In genomic region chrX:56755646-56756045, GRCm38 (mm10) we compare ENCODE assay signal across 9 mouse cellular contexts. TPM values are rescaled to one million over a fixed set of nuclear protein-coding genes. Genes with fewer than 3 reads are reported as not detected.
DNase-seq lines count a peak whose midpoint lies in the region; ATAC-seq lines count a peak whose summit lies in the region.
"Had no signal": no experiment of that assay in that cellular context is flagged by ENCODE, and none has a peak within 500 bp of the region (broad histone marks: within the 10 kb centered on the region; RNA-seq: fewer than 3 reads in every experiment).

No protein-coding gene starts in this region.

- 0 out of 2 replicates have a peak, but pooled peaks have one; percentile 40 for ATAC-seq in forebrain, embryonic 14.5 days
- ATAC-seq in forebrain, embryonic 16.5 days = no peak
- no peak for ATAC-seq in midbrain, embryonic 14.5 days (ENCODE audit: low FRiP score, low TSS enrichment)
- ATAC-seq in midbrain, embryonic 13.5 days = no peak

- peak; percentile 46 for DNase-seq in forebrain, embryonic 14.5 days (ENCODE audit: low spot score)
- peak; percentile 57 for DNase-seq in midbrain, embryonic 14.5 days
- DNase-seq in c-Kit-positive CD71-positive TER-119-positive erythroid progenitor cells, embryonic 14.5 days (ENCODE audit: low spot score) = peak; percentile 55
- DNase-seq in heart, postnatal 4 days = peak; percentile 55
- DNase-seq in naive thymus-derived CD4-positive, alpha-beta T cell, adult 2 months (ENCODE audit: low read depth) = peak; percentile 7
- no peak for DNase-seq in ovary, postnatal 36 days (ENCODE audit: low spot score)

- H3K36me3 ChIP-seq in forebrain, embryonic 14.5 days (ENCODE audit: control insufficient read depth, insufficient read depth, low read length) = no peaks in the 10 kb centered on the region
- H3K36me3 ChIP-seq in forebrain, embryonic 16.5 days (ENCODE audit: control insufficient read depth, insufficient read depth) = no peaks in the 10 kb centered on the region
- no peaks in the 10 kb centered on the region for H3K36me3 ChIP-seq in midbrain, embryonic 14.5 days (ENCODE audit: control insufficient read depth, insufficient read depth, low read length)
- no peaks in the 10 kb centered on the region for H3K36me3 ChIP-seq in midbrain, embryonic 13.5 days
- H3K36me3 ChIP-seq: limb, embryonic 12.5 days had no signal

- no peaks in the 10 kb centered on the region for H3K9me3 ChIP-seq in forebrain, embryonic 14.5 days (replicated peaks; ENCODE audit: control insufficient read depth, low read length)
- H3K9me3 ChIP-seq in forebrain, embryonic 16.5 days (ENCODE audit: control insufficient read depth, low read length) = no peaks in the 10 kb centered on the region
- H3K9me3 ChIP-seq in midbrain, embryonic 14.5 days (ENCODE audit: control insufficient read depth, low read length) = no peaks in the 10 kb centered on the region
- H3K9me3 ChIP-seq in midbrain, embryonic 13.5 days = no peaks in the 10 kb centered on the region
- H3K9me3 ChIP-seq: limb, embryonic 12.5 days had no signal

- 50% methylated on average over 2 of the region's 2 CpGs for WGBS in forebrain, embryonic 14.5 days
- WGBS in forebrain, embryonic 16.5 days = 35% methylated on average over 2 of the region's 2 CpGs
- WGBS in midbrain, embryonic 14.5 days = 46% methylated on average over 2 of the region's 2 CpGs
- 45% methylated on average over 2 of the region's 2 CpGs for WGBS in midbrain, embryonic 13.5 days

- no peak overlapping the region for H3K9ac ChIP-seq in forebrain, embryonic 14.5 days (ENCODE audit: low read length)
- H3K9ac ChIP-seq in forebrain, embryonic 16.5 days (replicated peaks; ENCODE audit: low read depth, low read length) = no peak overlapping the region
- H3K9ac ChIP-seq in midbrain, embryonic 14.5 days (replicated peaks; ENCODE audit: low read length) = no peak overlapping the region
- no peak overlapping the region for H3K9ac ChIP-seq in midbrain, embryonic 13.5 days (replicated peaks)
- H3K9ac ChIP-seq: limb, embryonic 12.5 days had no signal

- no peaks in the 10 kb centered on the region for H3K4me1 ChIP-seq in forebrain, embryonic 14.5 days (ENCODE audit: control insufficient read depth, insufficient read depth, low read length)
- peaks cover 4% of the 10 kb centered on the region for H3K4me1 ChIP-seq in forebrain, embryonic 16.5 days (replicated peaks; ENCODE audit: control insufficient read depth, insufficient read depth, low read length)
- H3K4me1 ChIP-seq in midbrain, embryonic 14.5 days (ENCODE audit: control insufficient read depth, insufficient read depth, low read length) = no peaks in the 10 kb centered on the region
- no peaks in the 10 kb centered on the region for H3K4me1 ChIP-seq in midbrain, embryonic 13.5 days (replicated peaks)
- H3K4me1 ChIP-seq: limb, embryonic 12.5 days had no signal

- H3K4me2 ChIP-seq in forebrain, embryonic 14.5 days (ENCODE audit: low read length) = no peak overlapping the region
- no peak overlapping the region for H3K4me2 ChIP-seq in forebrain, embryonic 16.5 days (ENCODE audit: low read length)
- no peak overlapping the region for H3K4me2 ChIP-seq in midbrain, embryonic 14.5 days (ENCODE audit: low read length)
- no peak overlapping the region for H3K4me2 ChIP-seq in midbrain, embryonic 13.5 days (replicated peaks)
- H3K4me2 ChIP-seq: limb, embryonic 12.5 days had no signal

- no peak overlapping the region for H3K4me3 ChIP-seq in forebrain, embryonic 14.5 days (ENCODE audit: low read depth, low read length)
- H3K4me3 ChIP-seq in forebrain, embryonic 16.5 days (replicated peaks; ENCODE audit: low read length) = no peak overlapping the region
- no peak overlapping the region for H3K4me3 ChIP-seq in midbrain, embryonic 14.5 days (replicated peaks; ENCODE audit: low read depth, low read length)
- H3K4me3 ChIP-seq in midbrain, embryonic 13.5 days (replicated peaks) = no peak overlapping the region
- H3K4me3 ChIP-seq: limb, embryonic 12.5 days had no signal

- H3K27me3 ChIP-seq in forebrain, embryonic 14.5 days (replicated peaks; ENCODE audit: control insufficient read depth, insufficient read depth, low read length) = no peaks in the 10 kb centered on the region
- no peaks in the 10 kb centered on the region for H3K27me3 ChIP-seq in forebrain, embryonic 16.5 days (replicated peaks; ENCODE audit: control insufficient read depth, insufficient read depth, low read length)
- H3K27me3 ChIP-seq in midbrain, embryonic 14.5 days (ENCODE audit: control insufficient read depth, insufficient read depth, low read length) = no peaks in the 10 kb centered on the region
- H3K27me3 ChIP-seq in midbrain, embryonic 13.5 days = no peaks in the 10 kb centered on the region
- H3K27me3 ChIP-seq: limb, embryonic 12.5 days had no signal

- no peak overlapping the region for H3K27ac ChIP-seq in forebrain, embryonic 14.5 days (ENCODE audit: low read depth, low read length)
- H3K27ac ChIP-seq in forebrain, embryonic 16.5 days (ENCODE audit: low read length) = no peak overlapping the region
- H3K27ac ChIP-seq in midbrain, embryonic 14.5 days (replicated peaks; ENCODE audit: low read depth, low read length) = no peak overlapping the region
- no peak overlapping the region for H3K27ac ChIP-seq in midbrain, embryonic 13.5 days
- H3K27ac ChIP-seq: limb, embryonic 12.5 days had no signal

RNA-seq across cellular contexts. Expression of gene Fhl1, which starts 24.1 kb away (rescaled TPM):
- 141 and 157 TPM in 2 replicates for polyA plus RNA-seq in forebrain, embryonic 14.5 days (2014; fragmentation: Nextera tagmentation; extraction: Ambion mirVana)
- polyA plus RNA-seq in forebrain, embryonic 16.5 days (2015; fragmentation: Nextera tagmentation; extraction: Ambion mirVana) = 103 and 125 TPM in 2 replicates
- polyA plus RNA-seq in midbrain, embryonic 14.5 days (2014; fragmentation: Nextera tagmentation; extraction: Ambion mirVana) = 156 and 171 TPM in 2 replicates
- 108 and 113 TPM in 2 replicates for polyA plus RNA-seq in midbrain, embryonic 13.5 days (2015; fragmentation: Nextera tagmentation; extraction: Ambion mirVana)
- 100 to 1,000 TPM; 278 to 293 TPM for total RNA-seq in heart, postnatal 4 days (2021)
